Mouse (Mus musculus) MEL (cell line): Measurements from ENCODE around the gene Aoc1. TPM values are rescaled to one million over a fixed set of nuclear protein-coding genes. Genes with fewer than 3 reads are reported as not detected.

Experiments
- DNase-seq: peaks from one replicate; pipeline ENCODE4 v3.0.0; 2011; ENCODE audit warnings: low read depth, low spot score
- H3K27ac ChIP-seq: 2 replicates; pipeline ENCODE4 v1.5.1; 2012; ENCODE audit warnings: low read depth, mild to moderate bottlenecking, control low read depth, low read length, moderate library complexity; ENCODE audit not compliant: control insufficient read depth
- H3K27me3 ChIP-seq, 2 experiments: fragments of 150-350 bp in 1 of 2; sonication (generic) in 1 of 2; 2 replicates each; pipeline ENCODE4 v1.6.1; 2012; ENCODE audit warnings: low read length in 2 of 2, mild to moderate bottlenecking in 2 of 2, improper control_type of control experiment in 1 of 2, moderate library complexity in 1 of 2; ENCODE audit not compliant: insufficient read depth in 2 of 2, control insufficient read depth in 1 of 2
- H3K36me3 ChIP-seq, 2 experiments: 2 replicates each; pipeline ENCODE4 v1.6.1; 2012 to 2014; ENCODE audit warnings: low read length in 2 of 2, improper control_type of control experiment in 1 of 2, inconsistent platforms in 1 of 2, mild to moderate bottlenecking in 1 of 2; ENCODE audit not compliant: insufficient read depth in 2 of 2, control insufficient read depth in 1 of 2
- H3K4me1 ChIP-seq, 2 experiments: fragments of 150-350 bp in 1 of 2; sonication (generic) in 1 of 2; 2 replicates each; pipeline ENCODE4 v1.6.1; 2012; ENCODE audit warnings: low read length in 2 of 2, improper control_type of control experiment in 1 of 2, mild to moderate bottlenecking in 1 of 2; ENCODE audit not compliant: insufficient read depth in 2 of 2, control insufficient read depth in 1 of 2
- H3K4me3 ChIP-seq, 2 experiments: fragments of 150-350 bp in 1 of 2; sonication (generic) in 1 of 2; 2 replicates each; pipeline ENCODE4 v1.5.1; 2012; ENCODE audit warnings: low read depth in 2 of 2, low read length in 2 of 2, mild to moderate bottlenecking in 2 of 2, moderate library complexity in 2 of 2, control low read depth in 1 of 2, improper control_type of control experiment in 1 of 2; ENCODE audit not compliant: control insufficient read depth in 1 of 2, insufficient read depth in 1 of 2
- H3K79me2 ChIP-seq: 2 replicates; pipeline ENCODE4 v1.6.1; 2012; ENCODE audit warnings: mild to moderate bottlenecking, low read length, moderate library complexity; ENCODE audit not compliant: control insufficient read depth, poor library complexity, insufficient read depth
- H3K9ac ChIP-seq: 2 replicates; pipeline ENCODE4 v1.6.1; 2012; ENCODE audit warnings: low read depth, mild to moderate bottlenecking, control low read depth, low read length, moderate library complexity; ENCODE audit not compliant: control insufficient read depth, poor library complexity, severe bottlenecking
- H3K9me3 ChIP-seq: fragments of 150-350 bp; sonication (generic); replicated peaks from 2 replicates; pipeline ENCODE4 v1.6.1; 2012; ENCODE audit warnings: mild to moderate bottlenecking, low read length, improper control_type of control experiment, moderate library complexity; ENCODE audit not compliant: insufficient read depth
- BHLHE40 ChIP-seq: IDR thresholded peaks from 2 replicates; pipeline ENCODE4 v1.6.1; 2012; ENCODE audit warnings: low read depth, mild to moderate bottlenecking, inconsistent platforms, low read length, improper control_type of control experiment, borderline replicate concordance
- CHD2 ChIP-seq: IDR thresholded peaks from 2 replicates; pipeline ENCODE4 v1.6.1; 2011; ENCODE audit warnings: low read length, improper control_type of control experiment
- E2F4 ChIP-seq: IDR thresholded peaks from 2 replicates; pipeline ENCODE4 v1.6.1; 2011; ENCODE audit warnings: low read depth, low read length, improper control_type of control experiment, borderline replicate concordance
- ELF1 ChIP-seq: IDR thresholded peaks from 2 replicates; pipeline ENCODE4 v1.6.1; 2014; ENCODE audit warnings: low read depth, mild to moderate bottlenecking, inconsistent platforms, low read length, improper control_type of control experiment, moderate library complexity
- ETS1 ChIP-seq: IDR thresholded peaks from 2 replicates; pipeline ENCODE4 v1.6.1; 2012; ENCODE audit warnings: low read depth, mild to moderate bottlenecking, inconsistent platforms, low read length, improper control_type of control experiment, moderate library complexity
- HCFC1 ChIP-seq: IDR thresholded peaks from 2 replicates; pipeline ENCODE4 v1.6.1; 2012; ENCODE audit warnings: low read depth, mild to moderate bottlenecking, inconsistent platforms, low read length, improper control_type of control experiment, moderate library complexity
- KAT2A ChIP-seq: conservative IDR thresholded peaks from 2 replicates; pipeline ENCODE4 v1.6.1; 2012; ENCODE audit warnings: low read depth, low read length, improper control_type of control experiment, inconsistent platforms
- MAX ChIP-seq: IDR thresholded peaks from 2 replicates; pipeline ENCODE4 v1.6.1; 2011; ENCODE audit warnings: low read length, improper control_type of control experiment
- MAZ ChIP-seq: IDR thresholded peaks from 2 replicates; pipeline ENCODE4 v1.6.1; 2012; ENCODE audit warnings: low read depth, mild to moderate bottlenecking, inconsistent platforms, low read length, improper control_type of control experiment
- MXI1 ChIP-seq: IDR thresholded peaks from 2 replicates; pipeline ENCODE4 v1.6.1; 2011; ENCODE audit warnings: mild to moderate bottlenecking, low read depth, low read length, improper control_type of control experiment
- MYB ChIP-seq: IDR thresholded peaks from 2 replicates; pipeline ENCODE4 v1.6.1; 2011; ENCODE audit warnings: mild to moderate bottlenecking, low read depth, low read length, improper control_type of control experiment
- NRF1 ChIP-seq: IDR thresholded peaks from 2 replicates; pipeline ENCODE4 v1.6.1; 2014; ENCODE audit warnings: low read depth, mild to moderate bottlenecking, inconsistent platforms, low read length, improper control_type of control experiment, moderate library complexity; ENCODE audit not compliant: poor library complexity, insufficient read depth, severe bottlenecking
- POLR2A ChIP-seq, 2 experiments: IDR thresholded peaks; 2 replicates each; pipeline ENCODE4 v1.6.1; 2011 to 2012; ENCODE audit warnings: low read length in 2 of 2, mild to moderate bottlenecking in 2 of 2, control low read depth in 1 of 2, improper control_type of control experiment in 1 of 2, low read depth in 1 of 2, moderate library complexity in 1 of 2; ENCODE audit not compliant: control insufficient read depth in 1 of 2, insufficient read depth in 1 of 2, poor library complexity in 1 of 2
- POLR2AphosphoS2 ChIP-seq: IDR thresholded peaks from 2 replicates; pipeline ENCODE4 v1.6.1; 2011; ENCODE audit warnings: low read length, improper control_type of control experiment
- POLR2AphosphoS5 ChIP-seq: IDR thresholded peaks from 2 replicates; pipeline ENCODE4 v1.6.1; 2012; ENCODE audit warnings: low read depth, borderline replicate concordance, mild to moderate bottlenecking, inconsistent platforms, low read length, moderate library complexity, mixed read lengths
- SIN3A ChIP-seq: IDR thresholded peaks from 2 replicates; pipeline ENCODE4 v1.6.1; 2012; ENCODE audit warnings: low read length, improper control_type of control experiment, inconsistent platforms
- TAL1 ChIP-seq: IDR thresholded peaks from 2 replicates; pipeline ENCODE4 v1.6.1; 2012; ENCODE audit warnings: mild to moderate bottlenecking, inconsistent platforms, low read length, moderate library complexity, mixed read lengths
- ZKSCAN1 ChIP-seq: IDR thresholded peaks from 2 replicates; pipeline ENCODE4 v1.6.1; 2012; ENCODE audit warnings: low read depth, mild to moderate bottlenecking, inconsistent platforms, low read length, improper control_type of control experiment, moderate library complexity
- ZMIZ1 ChIP-seq: IDR thresholded peaks from 2 replicates; pipeline ENCODE4 v1.6.1; 2012; ENCODE audit warnings: low read depth, mild to moderate bottlenecking, inconsistent platforms, low read length, improper control_type of control experiment, moderate library complexity
- polyA plus RNA-seq, 2 experiments: library from polyadenylated mRNA; stranded (reverse) in 1 of 2; unstranded in 1 of 2; fragments of >175 nt in 1 of 2; fragments of >200 nt in 1 of 2; gene quantifications; 2 replicates each; pipeline versions ENCODE4 v1.2.1 to v1.2.4; 2012; ENCODE audit warnings: low replicate concordance in 2 of 2, low read depth in 1 of 2; ENCODE audit not compliant: insufficient read length in 2 of 2, insufficient read depth in 1 of 2, missing spikeins in 1 of 2
- total RNA-seq: library from RNA; depleted of rRNA; stranded (reverse); fragments of 300-350 nt; gene quantifications from 2 replicates; pipeline ENCODE4 v1.2.3, GENCODE M21; 2012

Aoc1 gene
- total and polyA plus RNA-seq, 3 experiments: not detected

GRCm38 (mm10) chr6:48837516-48837915 is 35.2 kb upstream of the Aoc1 start:
- DNase-seq: no peak
- Histone ChIP-seq H3K4me1 (peaks cover 18 to 47% of the 10 kb centered on the region in 2 experiments), H3K9me3 (no peaks in the 10 kb centered on the region), H3K4me3 (no peak overlapping the region), H3K79me2 (peaks cover 1% of the 10 kb centered on the region; the same call in 1 of the 2 replicates), H3K9ac (no peak overlapping the region), H3K27ac (no peak overlapping the region), H3K27me3 (no peaks in the 10 kb centered on the region), H3K36me3 (peaks cover 0 to 34% of the 10 kb centered on the region in 2 experiments; a peak in 2 of 4 replicates)
- no peak for TF ChIP-seq TAL1
- no peak for TF ChIP-seq CHD2
- TF ChIP-seq MYB: no peak
- no peak for TF ChIP-seq HCFC1
- no peak for TF ChIP-seq MAX
- no peak for TF ChIP-seq ZKSCAN1
- no peak for TF ChIP-seq NRF1
- no peak for TF ChIP-seq POLR2A (IDR thresholded peaks at IDR 0.05; ENCODE audit: control insufficient read depth in 1 of 2, insufficient read depth in 1 of 2, low read depth in 1 of 2, low read length in 2 of 2, poor library complexity in 1 of 2)
- TF ChIP-seq BHLHE40: no peak
- TF ChIP-seq KAT2A: no peak
- no peak for TF ChIP-seq ELF1
- TF ChIP-seq POLR2AphosphoS2: no peak

GRCm38 (mm10) chr6:48838321-48839080 is 34.2 kb upstream of the Aoc1 start:
- Histone ChIP-seq H3K9me3 (no peaks in the 10 kb centered on the region), H3K4me1 (peaks cover 15 to 38% of the 10 kb centered on the region in 2 experiments)

GRCm38 (mm10) chr6:48840371-48840969 is 32.2 kb upstream of the Aoc1 start, which contains the start of gene Tmem176a:
Gene Tmem176a (plus strand): TSS chr6:48840919.
- Histone ChIP-seq H3K27me3 (no peaks in the 10 kb centered on the region), H3K79me2 (peaks cover 1% of the 10 kb centered on the region; the same call in 1 of the 2 replicates), H3K4me1 (peaks cover 9 to 23% of the 10 kb centered on the region in 2 experiments), H3K9ac (peak within 1 kb of the TSS; percentile 62), H3K36me3 (peaks cover 0 to 14% of the 10 kb centered on the region in 2 experiments; a peak in 2 of 4 replicates), H3K27ac (peak within 1 kb of the TSS; percentile 48), H3K9me3 (no peaks in the 10 kb centered on the region), H3K4me3 (peak within 1 kb of the TSS; percentile 58 to 61)
- peak; percentile 84 for DNase-seq
- TF ChIP-seq ETS1 (no peak), TAL1 (no peak), POLR2A (IDR thresholded peaks at IDR 0.05; ENCODE audit: control insufficient read depth in 1 of 2, insufficient read depth in 1 of 2, low read depth in 1 of 2, low read length in 2 of 2, poor library complexity in 1 of 2) (peak in 1 of 2 experiments; percentile 39; a peak in 1 of 4 replicates), E2F4 (no peak), CHD2 (no peak), HCFC1 (0 out of 2 replicates have a peak, but pooled peaks have one; percentile 13)

More at GRCm38 (mm10) chr6:48838321-48839080, 34.2 kb upstream of the Aoc1 start:
- H3K4me3 ChIP-seq: no peak overlapping the region
- peak overlapping the region; percentile 25; the same call in 1 of the 2 replicates for H3K27ac ChIP-seq
- H3K27me3 ChIP-seq: no peaks in the 10 kb centered on the region
- peak; percentile 18 for DNase-seq
- peaks cover 1% of the 10 kb centered on the region; the same call in 1 of the 2 replicates for H3K79me2 ChIP-seq
- no peak overlapping the region for H3K9ac ChIP-seq
- peaks cover 0 to 24% of the 10 kb centered on the region in 2 experiments; a peak in 2 of 4 replicates for H3K36me3 ChIP-seq
- TF ChIP-seq SIN3A: no peak
- no peak for TF ChIP-seq MAZ
- no peak for TF ChIP-seq ZMIZ1
- no peak for TF ChIP-seq POLR2AphosphoS5
- TF ChIP-seq MXI1: no peak
